Mouse (Mus musculus) lung, postnatal 0 days (tissue): ENCODE results near the gene Dip2b. TPM values are rescaled to one million over a fixed set of nuclear protein-coding genes. Genes with fewer than 3 reads are reported as not detected.
A peak's percentile ranks its signal among the peaks of the same experiment; 100 is the strongest.

Source experiments
- ATAC-seq: fragments of 200-750 bp; cut with Nextera tagmentation; 2 replicates; pipeline ENCODE4 v1.8.0; 2017; ENCODE audit warnings: moderate library complexity
- DNase-seq: peaks from one replicate; pipeline ENCODE4 v3.0.0-alpha.2; 2016; ENCODE audit warnings: low spot score
- H3K27ac ChIP-seq: fragments of 300-500 bp; sonication (generic); 2 replicates; pipeline ENCODE4 v1.5.1; 2014; ENCODE audit warnings: antibody characterized with exemption, mild to moderate bottlenecking, low read length, mixed read lengths
- H3K27me3 ChIP-seq: fragments of 300-500 bp; sonication (generic); replicated peaks from 2 replicates; pipeline ENCODE4 v1.6.1; 2014; ENCODE audit warnings: low read length, mixed read lengths; ENCODE audit not compliant: insufficient read depth
- H3K36me3 ChIP-seq: fragments of 300-500 bp; sonication (generic); 2 replicates; pipeline ENCODE4 v1.6.1; 2014; ENCODE audit warnings: low read length, mixed read lengths; ENCODE audit not compliant: insufficient read depth
- H3K4me1 ChIP-seq: fragments of 300-500 bp; sonication (generic); 2 replicates; pipeline ENCODE4 v1.6.1; 2014; ENCODE audit warnings: antibody characterized with exemption, low read depth, low read length, mixed read lengths; ENCODE audit not compliant: insufficient read depth
- H3K4me2 ChIP-seq: fragments of 300-500 bp; sonication (generic); replicated peaks from 2 replicates; pipeline ENCODE4 v1.6.1; 2014; ENCODE audit warnings: low read depth, mild to moderate bottlenecking, low read length, moderate library complexity, mixed read lengths
- H3K4me3 ChIP-seq: fragments of 300-500 bp; sonication (generic); 2 replicates; pipeline ENCODE4 v1.5.1; 2014; ENCODE audit warnings: low read depth, low read length
- H3K9ac ChIP-seq: fragments of 300-500 bp; sonication (generic); replicated peaks from 2 replicates; pipeline ENCODE4 v1.6.1; 2014; ENCODE audit warnings: low read depth, mild to moderate bottlenecking
- H3K9me3 ChIP-seq: fragments of 300-500 bp; sonication (generic); 2 replicates; pipeline ENCODE4 v1.6.1; 2016; ENCODE audit warnings: low read length, mixed read lengths
- CTCF ChIP-seq: IDR thresholded peaks from 2 replicates; pipeline ENCODE4 v1.5.1; 2016; ENCODE audit warnings: antibody characterized with exemption, mild to moderate bottlenecking
- EP300 ChIP-seq: IDR thresholded peaks from 2 replicates; pipeline ENCODE4 v1.6.1; 2016; ENCODE audit warnings: antibody characterized with exemption, mild to moderate bottlenecking, control low read depth
- WGBS: fragments of 180-500 bp; shearing (Covaris S2); extraction: QIAGEN DNeasy Blood & Tissue Kit; methylation state at CpG from one replicate; pipeline ENCODE4 v1.1.7; 2014; 5-methylcytosine and 5-hydroxymethylcytosine counted together
- polyA plus RNA-seq: library from polyadenylated mRNA; unstranded; fragments of >200 nt; fragmentation: Nextera tagmentation; extraction: Ambion mirVana; gene quantifications from 2 replicates; pipeline ENCODE4 v1.2.1, GENCODE M21; 2015

The Dip2b gene
- polyA plus RNA-seq, 1 experiment from 2014 or later, result 6.6 TPM

DNA sequence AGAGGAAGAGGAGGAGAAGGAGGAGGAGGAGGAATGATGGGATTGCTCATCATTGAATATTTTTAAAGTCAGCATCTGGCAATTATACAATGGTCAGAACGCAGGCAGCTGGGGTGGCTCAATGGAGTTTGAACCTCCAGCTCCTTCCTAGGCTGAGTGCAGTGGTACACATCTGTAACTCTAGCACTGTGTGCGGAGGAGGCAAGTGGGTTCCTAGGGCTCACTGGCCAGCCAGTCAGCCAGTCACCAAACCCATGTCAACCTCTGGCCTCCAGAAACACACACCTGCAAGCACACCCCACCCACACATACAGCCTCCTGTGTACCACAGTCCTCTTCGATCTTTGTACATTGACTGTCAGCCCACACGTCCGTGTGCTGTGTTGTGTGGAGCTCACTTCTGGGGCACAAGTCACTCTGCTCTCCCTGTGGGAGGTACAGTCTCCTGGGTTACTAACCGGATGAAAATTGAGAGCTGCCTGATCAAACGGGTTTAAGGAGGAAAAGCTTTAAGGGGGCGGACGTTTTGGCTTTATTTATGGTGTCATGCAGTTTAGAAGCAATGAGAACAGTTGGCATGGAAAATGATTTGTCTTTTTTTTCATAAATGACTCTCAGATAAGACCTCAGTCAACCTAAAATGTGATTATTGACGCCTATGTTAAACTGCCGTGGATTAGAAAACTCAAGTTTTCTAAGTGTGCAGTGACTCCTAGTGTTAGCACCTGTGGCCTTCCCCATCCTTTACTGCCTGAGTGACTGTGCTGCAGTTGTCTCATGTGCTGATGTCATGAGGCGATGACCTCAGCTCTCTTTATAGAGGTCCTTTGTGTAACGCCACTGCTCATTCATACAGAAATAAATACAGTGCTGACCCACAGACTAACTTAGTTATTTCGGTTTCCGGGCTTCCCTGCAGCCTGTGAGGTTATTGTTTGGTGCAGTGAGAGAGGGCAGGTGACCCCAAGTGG, 106.7 kb downstream of the Dip2b start:
- no peaks in the 10 kb centered on the region for H3K4me1 ChIP-seq
- DNase-seq (peak; percentile 30), ATAC-seq (0 out of 2 replicates have a peak, but pooled peaks have one; percentile 46)
- H3K4me3 ChIP-seq, result no peak overlapping the region
- TF ChIP-seq CTCF (0 out of 2 replicates have a peak, but pooled peaks have one; percentile 18), EP300 (no peak)
- no peak overlapping the region for H3K27ac ChIP-seq
- H3K27me3 ChIP-seq, result no peaks in the 10 kb centered on the region
- WGBS, result 45% methylated on average over 15 of the region's 15 CpGs
- no peaks in the 10 kb centered on the region for H3K9me3 ChIP-seq
- no peaks in the 10 kb centered on the region for H3K36me3 ChIP-seq
- H3K9ac ChIP-seq, result no peak overlapping the region
- H3K4me2 ChIP-seq, result no peak overlapping the region

- no peak overlapping the region for H3K4me2 ChIP-seq
- ATAC-seq, result no peak
These were observed 107.5 kb downstream of the Dip2b start for GRCm38 (mm10) chr15:100145917-100146316.

DNA sequence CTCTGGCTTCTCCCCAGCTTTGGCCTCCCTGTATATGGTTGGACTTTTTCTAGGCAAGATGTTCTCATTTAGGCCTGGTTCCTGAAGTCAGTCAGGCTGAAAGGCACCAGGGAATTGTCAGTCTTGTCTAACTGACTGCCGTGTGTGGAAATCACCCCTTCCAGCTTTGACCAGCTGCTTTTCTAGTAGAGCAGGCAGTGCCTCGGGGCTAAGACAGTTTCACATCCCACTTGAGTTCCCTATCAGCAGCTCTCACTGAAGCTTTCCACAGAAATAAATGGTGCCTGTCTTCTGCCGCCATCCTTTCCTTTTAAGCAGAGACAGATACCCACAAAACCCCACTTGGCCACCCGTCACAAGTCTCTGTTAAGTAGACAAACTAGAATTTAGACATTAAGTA, 112.1 kb downstream of the Dip2b start:
- 58% methylated on average over 4 of the region's 4 CpGs for WGBS
- H3K9me3 ChIP-seq, result no peaks in the 10 kb centered on the region
- H3K4me2 ChIP-seq, result no peak overlapping the region
- ATAC-seq, result no peak
- no peak overlapping the region for H3K9ac ChIP-seq
- H3K4me3 ChIP-seq, result no peak overlapping the region
- DNase-seq, result peak; percentile 19
- H3K27ac ChIP-seq, result no peak overlapping the region
- no peak for TF ChIP-seq CTCF
- no peak for TF ChIP-seq EP300
- peaks cover 16% of the 10 kb centered on the region; the same call in 1 of the 2 replicates for H3K36me3 ChIP-seq
- no peaks in the 10 kb centered on the region for H3K27me3 ChIP-seq
- no peaks in the 10 kb centered on the region for H3K4me1 ChIP-seq

More at GRCm38 (mm10) chr15:100145917-100146316, 107.5 kb downstream of the Dip2b start:
- H3K9me3 ChIP-seq, result no peaks in the 10 kb centered on the region
- no peak overlapping the region for H3K27ac ChIP-seq
- 62% methylated on average over 3 of the region's 3 CpGs for WGBS
- DNase-seq, result no peak
- H3K27me3 ChIP-seq, result no peaks in the 10 kb centered on the region
- TF ChIP-seq EP300 (no peak), CTCF (no peak)
- H3K9ac ChIP-seq, result no peak overlapping the region
- no peaks in the 10 kb centered on the region for H3K4me1 ChIP-seq
- H3K36me3 ChIP-seq, result no peaks in the 10 kb centered on the region
- no peak overlapping the region for H3K4me3 ChIP-seq

DNA sequence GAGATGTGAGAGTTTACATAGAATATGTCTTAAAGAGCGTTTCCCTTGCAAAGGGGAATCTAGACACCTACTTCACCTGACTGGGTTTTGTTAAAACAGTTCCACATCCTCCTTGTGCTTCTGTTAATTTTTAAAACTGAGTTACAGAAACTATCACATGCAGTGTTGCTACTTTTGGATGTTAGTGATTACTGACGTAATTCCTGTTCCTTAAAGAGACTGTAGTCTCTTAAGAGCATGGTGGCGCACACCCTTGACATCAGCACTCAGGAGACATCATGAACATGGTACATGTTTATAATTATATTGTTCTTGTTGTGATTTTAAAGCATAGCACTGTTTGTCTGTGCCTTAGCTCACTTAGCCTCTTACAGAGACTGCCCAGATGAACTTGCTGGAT, 113.9 kb downstream of the Dip2b start:
- DNase-seq, result no peak
- peaks cover 22% of the 10 kb centered on the region; the same call in 1 of the 2 replicates for H3K36me3 ChIP-seq

GRCm38 (mm10) chr15:100153024-100153423, 114.6 kb downstream of the Dip2b start:
- Histone ChIP-seq H3K27ac (no peak overlapping the region), H3K4me1 (no peaks in the 10 kb centered on the region), H3K36me3 (peaks cover 22% of the 10 kb centered on the region; the same call in 1 of the 2 replicates), H3K4me2 (no peak overlapping the region), H3K9ac (no peak overlapping the region), H3K4me3 (no peak overlapping the region), H3K9me3 (no peaks in the 10 kb centered on the region), H3K27me3 (no peaks in the 10 kb centered on the region)
- WGBS, result 67% methylated on average over 3 of the region's 3 CpGs
- ATAC-seq (no peak), DNase-seq (no peak)
- TF ChIP-seq EP300 (no peak), CTCF (no peak)

More for the DNA sequence above, 113.9 kb downstream of the Dip2b start:
- Histone ChIP-seq H3K9me3 (no peaks in the 10 kb centered on the region), H3K4me1 (no peaks in the 10 kb centered on the region), H3K4me2 (no peak overlapping the region), H3K27ac (no peak overlapping the region), H3K9ac (no peak overlapping the region), H3K4me3 (no peak overlapping the region), H3K27me3 (no peaks in the 10 kb centered on the region)
- WGBS, result 95% methylated on average over 3 of the region's 3 CpGs
- ATAC-seq, result no peak
- TF ChIP-seq CTCF (no peak), EP300 (no peak)

GRCm38 (mm10) chr15:100156095-100156707, 117.7 kb downstream of the Dip2b start:
- no peaks in the 10 kb centered on the region for H3K4me1 ChIP-seq
- no peak overlapping the region for H3K9ac ChIP-seq
- ATAC-seq (no peak), DNase-seq (no peak)
- no peak overlapping the region for H3K27ac ChIP-seq
- no peaks in the 10 kb centered on the region for H3K9me3 ChIP-seq
- H3K36me3 ChIP-seq, result peaks cover 26% of the 10 kb centered on the region; the same call in 1 of the 2 replicates
- 81% methylated on average over 4 of the region's 4 CpGs for WGBS
- no peak overlapping the region for H3K4me2 ChIP-seq
- TF ChIP-seq EP300, result no peak
- H3K4me3 ChIP-seq, result no peak overlapping the region
- no peaks in the 10 kb centered on the region for H3K27me3 ChIP-seq
